ENCODE assay signal across 22 mouse cellular contexts in the genomic region with DNA sequence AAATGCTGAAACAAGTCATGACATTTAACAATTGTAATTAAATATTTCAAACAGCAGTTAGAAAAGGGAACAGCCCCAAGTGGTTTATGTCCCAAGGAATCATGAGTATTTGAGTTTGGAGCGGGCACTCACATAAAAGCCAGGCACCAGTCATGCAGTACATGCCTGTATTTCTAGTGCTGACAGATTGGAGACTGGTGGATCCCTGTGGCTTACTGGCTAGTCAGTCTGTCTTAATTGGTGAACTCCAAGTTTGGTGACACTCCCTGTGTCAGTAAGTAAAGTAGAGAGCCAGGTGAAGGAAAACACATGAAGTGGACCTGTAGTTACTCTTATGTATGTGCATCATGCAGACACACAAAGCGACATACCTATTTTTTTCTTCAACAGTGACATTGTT.
"Had no signal": no experiment of that assay in that cellular context is flagged by ENCODE, and none has a peak within 500 bp of the region (broad histone marks: within the 10 kb centered on the region; RNA-seq: fewer than 3 reads in every experiment).

No protein-coding gene starts in this region.

- H3K9ac ChIP-seq: lung, embryonic 15.5 days; midbrain, embryonic 12.5 days; neural tube, embryonic 13.5 days; neural tube, embryonic 15.5 days had no signal

- ATAC-seq: lung, postnatal 0 days; midbrain, embryonic 16.5 days had no signal

- DNase-seq: lung, adult 2 months; lung, postnatal 14 days; lung, postnatal 36 days; midbrain, embryonic 14.5 days; retina, postnatal 1 day; right cerebral cortex, adult 18-20 months; right cerebral cortex, postnatal 25 days; right cerebral cortex, postnatal 4 days; spleen, adult 18-20 months; thymus, adult 18-20 months; thymus, postnatal 14 days; thymus, postnatal 36 days had no signal

- H3K27me3 ChIP-seq: lung, embryonic 15.5 days; megakaryocyte, embryonic 14.5 days; midbrain, embryonic 12.5 days; neural tube, embryonic 13.5 days; neural tube, embryonic 15.5 days had no signal

- H3K36me3 ChIP-seq: lung, embryonic 15.5 days; midbrain, embryonic 10.5 days; midbrain, embryonic 12.5 days; neural tube, embryonic 13.5 days; neural tube, embryonic 15.5 days had no signal

- H3K4me3 ChIP-seq: lung, embryonic 15.5 days; megakaryocyte, embryonic 14.5 days; midbrain, embryonic 10.5 days; midbrain, embryonic 12.5 days; myocyte; neural tube, embryonic 13.5 days; neural tube, embryonic 15.5 days had no signal

- H3K4me1 ChIP-seq: midbrain, embryonic 10.5 days had no signal

- H3K4me2 ChIP-seq: lung, embryonic 15.5 days; midbrain, embryonic 12.5 days; neural tube, embryonic 13.5 days; neural tube, embryonic 15.5 days had no signal

- H3K9me3 ChIP-seq: lung, embryonic 15.5 days; megakaryocyte, embryonic 14.5 days; midbrain, embryonic 10.5 days; midbrain, embryonic 12.5 days; neural tube, embryonic 13.5 days; neural tube, embryonic 15.5 days had no signal

- H3K27ac ChIP-seq: lung, embryonic 15.5 days; macrophage; midbrain, embryonic 10.5 days; midbrain, embryonic 12.5 days; neural tube, embryonic 13.5 days; neural tube, embryonic 15.5 days had no signal
